Mouse (Mus musculus) limb, embryonic 14.5 days (tissue): ENCODE measurements at regions not wholly inside any gene's neighbourhood (a gene's known extent, or its start where the extent isn't known, plus 50 kb on each side); places are given as distances from the start of the nearest gene placed in this dataset.

Source experiments
- ATAC-seq: fragments of 200-750 bp; cut with Nextera tagmentation; 2 replicates; pipeline ENCODE4 v1.8.0; 2017; ENCODE audit warnings: low read depth, moderate number of reproducible peaks, moderate TSS enrichment; ENCODE audit not compliant: low FRiP score
- DNase-seq: peaks from one replicate; pipeline ENCODE4 v3.0.0-alpha.2; 2015; ENCODE audit warnings: low spot score
- H3K27ac ChIP-seq: fragments of 300-500 bp; sonication (generic); replicated peaks from 2 replicates; pipeline ENCODE4 v1.5.1; 2014; ENCODE audit warnings: low read depth, mild to moderate bottlenecking, low read length, moderate library complexity, mixed read lengths
- H3K27me3 ChIP-seq: fragments of 300-500 bp; sonication (generic); 2 replicates; pipeline ENCODE4 v1.6.1; 2014; ENCODE audit warnings: low read length, mixed read lengths; ENCODE audit not compliant: control insufficient read depth, insufficient read depth
- H3K36me3 ChIP-seq: fragments of 300-500 bp; sonication (generic); 2 replicates; pipeline ENCODE4 v1.6.1; 2014; ENCODE audit warnings: mild to moderate bottlenecking, low read length, moderate library complexity, mixed read lengths; ENCODE audit not compliant: control insufficient read depth, insufficient read depth
- H3K4me1 ChIP-seq: fragments of 300-500 bp; sonication (generic); 2 replicates; pipeline ENCODE4 v1.6.1; 2014; ENCODE audit warnings: antibody characterized with exemption, low read length, mixed read lengths; ENCODE audit not compliant: control insufficient read depth, insufficient read depth
- H3K4me2 ChIP-seq: fragments of 300-500 bp; sonication (generic); replicated peaks from 2 replicates; pipeline ENCODE4 v1.6.1; 2014; ENCODE audit warnings: low read depth, mild to moderate bottlenecking, low read length, moderate library complexity; ENCODE audit not compliant: severe bottlenecking
- H3K4me3 ChIP-seq: fragments of 300-500 bp; sonication (generic); replicated peaks from 2 replicates; pipeline ENCODE4 v1.5.1; 2014; ENCODE audit warnings: low read length
- H3K9ac ChIP-seq: fragments of 300-500 bp; sonication (generic); 2 replicates; pipeline ENCODE4 v1.6.1; 2014; ENCODE audit warnings: mild to moderate bottlenecking, low read depth, low read length, moderate library complexity; ENCODE audit not compliant: severe bottlenecking
- H3K9me3 ChIP-seq: fragments of 300-500 bp; sonication (generic); 2 replicates; pipeline ENCODE4 v1.6.1; 2016; ENCODE audit warnings: low read length; ENCODE audit not compliant: control insufficient read depth
- POLR2A ChIP-seq: fragments of 200-500 bp; IDR thresholded peaks from 2 replicates; pipeline ENCODE4 v1.8.0; 2012; ENCODE audit warnings: inconsistent platforms, mild to moderate bottlenecking, moderate library complexity, borderline replicate concordance; ENCODE audit not compliant: insufficient read depth, insufficient read length; ENCODE audit errors: extremely low read depth
- WGBS: fragments of 180-500 bp; shearing (Covaris S2); extraction: QIAGEN DNeasy Blood & Tissue Kit; methylation state at CpG from one replicate; pipeline ENCODE4 v1.1.7; 2014; 5-methylcytosine and 5-hydroxymethylcytosine counted together

- 91% methylated on average over 2 of the region's 2 CpGs for WGBS
These were observed 526.6 kb downstream of the Slc22a22 start for GRCm38 (mm10) chr15:56950824-56951223.

DNA sequence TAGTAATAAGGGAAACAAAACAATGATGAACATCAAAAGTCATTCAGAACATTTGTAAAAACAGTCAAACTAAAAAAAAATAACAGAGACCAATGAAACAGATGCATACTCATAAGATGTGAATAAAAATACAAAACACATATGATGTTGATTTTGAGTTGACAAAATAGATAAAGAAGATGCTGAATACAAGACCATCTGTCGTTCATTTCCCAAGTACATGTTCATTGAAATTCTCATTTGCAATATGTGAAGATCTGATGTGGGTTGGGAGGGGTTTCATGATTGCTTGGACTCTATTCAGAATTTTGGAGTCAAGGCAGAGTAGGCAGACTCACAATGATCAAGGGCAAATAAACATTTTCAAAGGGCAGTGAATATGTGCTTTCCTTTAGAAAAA, 536.5 kb downstream of the Slc22a22 start:
- Histone ChIP-seq H3K27me3 (no peaks in the 10 kb centered on the region), H3K4me3 (no peak overlapping the region), H3K36me3 (no peaks in the 10 kb centered on the region), H3K27ac (no peak overlapping the region), H3K9ac (no peak overlapping the region), H3K9me3 (no peaks in the 10 kb centered on the region), H3K4me2 (no peak overlapping the region), H3K4me1 (no peaks in the 10 kb centered on the region)
- no peak for ATAC-seq
- DNase-seq, result no peak
- 83% methylated on average over 1 of the region's 1 CpGs for WGBS
- TF ChIP-seq POLR2A, result no peak

More at GRCm38 (mm10) chr15:56950824-56951223, 526.6 kb downstream of the Slc22a22 start:
- Histone ChIP-seq H3K36me3 (no peaks in the 10 kb centered on the region), H3K27ac (no peak overlapping the region), H3K9ac (no peak overlapping the region), H3K27me3 (no peaks in the 10 kb centered on the region), H3K4me2 (no peak overlapping the region), H3K4me1 (no peaks in the 10 kb centered on the region), H3K9me3 (no peaks in the 10 kb centered on the region), H3K4me3 (no peak overlapping the region)
- no peak for TF ChIP-seq POLR2A
- ATAC-seq (no peak), DNase-seq (no peak)

- H3K27me3 ChIP-seq, result no peaks in the 10 kb centered on the region
- no peak for TF ChIP-seq POLR2A
- no peaks in the 10 kb centered on the region for H3K9me3 ChIP-seq
- DNase-seq (no peak), ATAC-seq (no peak)
- H3K27ac ChIP-seq, result no peak overlapping the region
- H3K4me2 ChIP-seq, result no peak overlapping the region
- H3K4me3 ChIP-seq, result no peak overlapping the region
- no peak overlapping the region for H3K9ac ChIP-seq
- H3K4me1 ChIP-seq, result no peaks in the 10 kb centered on the region
- H3K36me3 ChIP-seq, result no peaks in the 10 kb centered on the region
These were observed 580.9 kb downstream of the Slc22a22 start for GRCm38 (mm10) chr15:56896553-56896952.

GRCm38 (mm10) chr15:56881501-56881900, 595.9 kb downstream of the Slc22a22 start:
- WGBS, result 20% methylated on average over 5 of the region's 5 CpGs
- Histone ChIP-seq H3K4me2 (no peak overlapping the region), H3K4me3 (no peak overlapping the region), H3K4me1 (no peaks in the 10 kb centered on the region), H3K27me3 (no peaks in the 10 kb centered on the region), H3K9ac (no peak overlapping the region), H3K36me3 (no peaks in the 10 kb centered on the region), H3K27ac (no peak overlapping the region), H3K9me3 (peaks cover 5% of the 10 kb centered on the region; the same call in 1 of the 2 replicates)
- ATAC-seq, result no peak
- no peak for TF ChIP-seq POLR2A
- DNase-seq, result no peak

- WGBS, result 84% methylated on average over 6 of the region's 6 CpGs
- ATAC-seq (no peak), DNase-seq (no peak)
- no peak overlapping the region for H3K4me2 ChIP-seq
- no peaks in the 10 kb centered on the region for H3K9me3 ChIP-seq
- H3K4me3 ChIP-seq, result no peak overlapping the region
- no peak overlapping the region for H3K9ac ChIP-seq
- H3K36me3 ChIP-seq, result no peaks in the 10 kb centered on the region
- no peak for TF ChIP-seq POLR2A
- H3K27ac ChIP-seq, result no peak overlapping the region
- no peaks in the 10 kb centered on the region for H3K4me1 ChIP-seq
- no peaks in the 10 kb centered on the region for H3K27me3 ChIP-seq
These were observed 611.5 kb downstream of the Slc22a22 start for GRCm38 (mm10) chr15:56865879-56866278.
